ENCODE assay signal across 25 mouse cellular contexts in the genomic region with DNA sequence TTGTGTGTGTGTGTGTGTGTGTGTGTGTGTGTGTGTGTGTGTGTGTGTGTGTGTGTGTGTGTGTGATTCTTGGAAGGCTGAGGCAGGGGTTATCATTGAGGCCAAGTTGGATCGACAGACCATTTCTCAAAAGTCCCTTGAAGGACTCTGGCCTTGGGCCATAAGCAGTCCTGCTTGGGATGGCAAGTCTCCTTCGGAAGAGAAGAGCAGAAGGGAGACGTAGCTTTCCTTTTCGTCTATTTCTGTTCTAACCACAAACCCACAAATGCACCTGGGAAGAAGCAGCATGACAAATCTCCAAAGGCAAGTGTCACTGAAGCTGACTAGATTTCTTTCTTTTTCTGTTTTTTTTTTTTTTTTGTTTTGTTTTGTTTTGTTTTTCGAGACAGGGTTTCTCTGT. TPM values are rescaled to one million over a fixed set of nuclear protein-coding genes. Genes with fewer than 3 reads are reported as not detected.
"Had no signal": no experiment of that assay in that cellular context is flagged by ENCODE, and none has a peak within 500 bp of the region (broad histone marks: within the 10 kb centered on the region; RNA-seq: fewer than 3 reads in every experiment).

No protein-coding gene starts in this region.

- ATAC-seq: liver, postnatal 0 days; lung, postnatal 0 days; midbrain, embryonic 15.5 days had no signal

- H3K9ac ChIP-seq: limb, embryonic 12.5 days; limb, embryonic 15.5 days; liver, embryonic 14.5 days; liver, postnatal 0 days; lung, embryonic 14.5 days; midbrain, embryonic 12.5 days; midbrain, embryonic 15.5 days; neural tube, embryonic 13.5 days had no signal

- H3K27ac ChIP-seq: kidney, postnatal 0 days; layer of hippocampus, adult 2 months; left cerebral cortex, adult 2 months; limb, embryonic 12.5 days; limb, embryonic 15.5 days; liver, embryonic 14.5 days; macrophage; midbrain, embryonic 12.5 days; midbrain, embryonic 15.5 days; neural tube, embryonic 13.5 days had no signal

- H3K4me2 ChIP-seq: limb, embryonic 12.5 days; limb, embryonic 15.5 days; liver, embryonic 11.5 days; lung, embryonic 14.5 days; midbrain, embryonic 12.5 days; midbrain, embryonic 15.5 days; neural tube, embryonic 13.5 days had no signal

- H3K9me3 ChIP-seq: limb, embryonic 12.5 days; limb, embryonic 15.5 days; midbrain, embryonic 12.5 days; midbrain, embryonic 15.5 days; neural tube, embryonic 13.5 days had no signal

- DNase-seq: kidney, adult 18-20 months; kidney, adult 9 months; kidney, postnatal 25 days; layer of hippocampus, adult 9-11 months; layer of hippocampus, postnatal 36 days; liver, postnatal 0 days; lung, embryonic 14.5 days; retina, postnatal 1 day; thymus, adult 2 months; thymus, postnatal 25 days had no signal

- H3K27me3 ChIP-seq: limb, embryonic 12.5 days; limb, embryonic 15.5 days; midbrain, embryonic 12.5 days; midbrain, embryonic 15.5 days; neural tube, embryonic 13.5 days had no signal

- H3K4me1 ChIP-seq: limb, embryonic 12.5 days; limb, embryonic 15.5 days; midbrain, embryonic 12.5 days; midbrain, embryonic 15.5 days; neural tube, embryonic 13.5 days had no signal

- H3K4me3 ChIP-seq: layer of hippocampus, adult 2 months; left cerebral cortex, adult 2 months; limb, embryonic 12.5 days; limb, embryonic 15.5 days; midbrain, embryonic 12.5 days; midbrain, embryonic 15.5 days; neural tube, embryonic 13.5 days had no signal

RNA-seq across cellular contexts. Expression of gene Tmem231, which starts 22.2 kb away (rescaled TPM):
- total RNA-seq: megakaryocyte, adult 5-6 weeks had no signal

RNA-seq across cellular contexts. Expression of gene Chst5, which starts 45.6 kb away (rescaled TPM):
- total RNA-seq: megakaryocyte, adult 5-6 weeks; neutrophil, adult 5-6 weeks had no signal
- polyA plus RNA-seq: liver, postnatal 0 days; macrophage; spleen, adult 2 months had no signal
